Mouse (Mus musculus): ENCODE measurements around the gene Mettl1.

GRCm38 (mm10) chr10:127063913-127064870 is 23.0 kb downstream of the Mettl1 start:
- TF ChIP-seq CTCF (IDR thresholded peaks at IDR 0.05; ENCODE audit: low read depth, low read length) (no peak), POLR2A (IDR thresholded peaks at IDR 0.05; ENCODE audit: borderline replicate concordance, low read depth, low read length) (no peak)
